Mouse (Mus musculus): ENCODE data around the gene Cops6. TPM values are rescaled to one million over a fixed set of nuclear protein-coding genes. Genes with fewer than 3 reads are reported as not detected.

The Cops6 gene
- 313 and 320 TPM in 2 replicates for polyA plus RNA-seq (2015; fragmentation: Nextera tagmentation; extraction: Ambion mirVana)

GRCm38 (mm10) chr5:138160842-138161665 lies at the start of gene Cops6:
Cops6 (plus strand) TSS chr5:138161071.
- peak within 1 kb of the TSS; percentile 78 for H3K27ac ChIP-seq (replicated peaks)
- peak within 1 kb of the TSS; percentile 83 for H3K9ac ChIP-seq
- ATAC-seq (ENCODE audit: low FRiP score, low read depth), result peak; percentile 95
- H3K4me3 ChIP-seq, result peak within 1 kb of the TSS; percentile 86
- peaks cover 20% of the 10 kb centered on the region for H3K4me1 ChIP-seq (replicated peaks)
- peaks cover 40% of the 10 kb centered on the region for H3K36me3 ChIP-seq
- peak within 1 kb of the TSS; percentile 81 for H3K4me2 ChIP-seq
- no peaks in the 10 kb centered on the region for H3K27me3 ChIP-seq
- 1% methylated on average over 42 of the region's 42 CpGs for WGBS
- no peaks in the 10 kb centered on the region for H3K9me3 ChIP-seq

- Histone ChIP-seq H3K4me2 (peak within 1 kb of the TSS; percentile 61), H3K4me3 (peak within 1 kb of the TSS; percentile 89), H3K9me3 (no peaks in the 10 kb centered on the region), H3K27ac (replicated peaks) (peak within 1 kb of the TSS; percentile 97), H3K27me3 (no peaks in the 10 kb centered on the region), H3K36me3 (peaks cover 11% of the 10 kb centered on the region; the same call in 1 of the 2 replicates), H3K9ac (peak within 1 kb of the TSS; percentile 89), H3K4me1 (replicated peaks) (peaks cover 27% of the 10 kb centered on the region)
- 7% methylated on average over 38 of the region's 38 CpGs for WGBS
- peak; percentile 97 for ATAC-seq (ENCODE audit: low FRiP score, low read depth)
These were observed 44.3 kb upstream of the Cops6 start, which contains the start of gene Zscan21 for GRCm38 (mm10) chr5:138116255-138117198. Zscan21 (plus strand) TSS chr5:138116903.

- peak overlapping the region; percentile 61 for H3K4me2 ChIP-seq
- no peaks in the 10 kb centered on the region for H3K9me3 ChIP-seq
- peaks cover 27% of the 10 kb centered on the region for H3K4me1 ChIP-seq (replicated peaks)
- no peaks in the 10 kb centered on the region for H3K27me3 ChIP-seq
- peak overlapping the region; percentile 89 for H3K4me3 ChIP-seq
- peaks cover 15% of the 10 kb centered on the region for H3K36me3 ChIP-seq
- 6% methylated on average over 16 of the region's 16 CpGs for WGBS
- ATAC-seq (ENCODE audit: low FRiP score, low read depth), result peak; percentile 60
- peak overlapping the region; percentile 97 for H3K27ac ChIP-seq (replicated peaks)
- peak overlapping the region; percentile 89 for H3K9ac ChIP-seq
These were observed 43.5 kb upstream of the Cops6 start for GRCm38 (mm10) chr5:138117199-138118015.

GRCm38 (mm10) chr5:138118041-138118440 lies 42.8 kb upstream of the Cops6 start:
- H3K27me3 ChIP-seq, result no peaks in the 10 kb centered on the region
- H3K9ac ChIP-seq, result peak overlapping the region; percentile 89
- peak overlapping the region; percentile 89 for H3K4me3 ChIP-seq
- WGBS, result 75% methylated on average over 3 of the region's 3 CpGs
- H3K9me3 ChIP-seq, result no peaks in the 10 kb centered on the region
- H3K4me1 ChIP-seq (replicated peaks), result peaks cover 27% of the 10 kb centered on the region
- no peak for ATAC-seq (ENCODE audit: low FRiP score, low read depth)
- peak overlapping the region; percentile 61 for H3K4me2 ChIP-seq
- H3K36me3 ChIP-seq, result peaks cover 17% of the 10 kb centered on the region
- H3K27ac ChIP-seq (replicated peaks), result no peak overlapping the region

GRCm38 (mm10) chr5:138132425-138133064 lies 28.3 kb upstream of the Cops6 start:
- Histone ChIP-seq H3K36me3 (peaks cover 72% of the 10 kb centered on the region), H3K4me1 (replicated peaks) (no peaks in the 10 kb centered on the region), H3K27me3 (no peaks in the 10 kb centered on the region), H3K9ac (no peak overlapping the region), H3K4me3 (no peak overlapping the region), H3K27ac (replicated peaks) (no peak overlapping the region), H3K4me2 (no peak overlapping the region), H3K9me3 (no peaks in the 10 kb centered on the region)
- no peak for ATAC-seq (ENCODE audit: low FRiP score, low read depth)
- 99% methylated on average over 5 of the region's 5 CpGs for WGBS

- Histone ChIP-seq H3K9ac (no peak overlapping the region), H3K36me3 (peaks cover 37% of the 10 kb centered on the region), H3K9me3 (no peaks in the 10 kb centered on the region), H3K4me1 (replicated peaks) (no peaks in the 10 kb centered on the region), H3K4me2 (no peak overlapping the region), H3K27ac (replicated peaks) (no peak overlapping the region), H3K27me3 (no peaks in the 10 kb centered on the region), H3K4me3 (no peak overlapping the region)
- ATAC-seq (ENCODE audit: low FRiP score, low read depth), result 0 out of 2 replicates have a peak, but pooled peaks have one; percentile 8
- 92% methylated on average over 4 of the region's 4 CpGs for WGBS
These were observed 23.6 kb upstream of the Cops6 start for GRCm38 (mm10) chr5:138137257-138137656.

- H3K36me3 ChIP-seq, result peaks cover 34% of the 10 kb centered on the region
- H3K27ac ChIP-seq (replicated peaks), result no peak overlapping the region
- 61% methylated on average over 8 of the region's 8 CpGs for WGBS
- no peak overlapping the region for H3K9ac ChIP-seq
- H3K9me3 ChIP-seq, result no peaks in the 10 kb centered on the region
- no peaks in the 10 kb centered on the region for H3K27me3 ChIP-seq
- ATAC-seq (ENCODE audit: low FRiP score, low read depth), result peak; percentile 69; the same call in 1 of the 2 replicates
- no peak overlapping the region for H3K4me2 ChIP-seq
- H3K4me3 ChIP-seq, result no peak overlapping the region
- no peaks in the 10 kb centered on the region for H3K4me1 ChIP-seq (replicated peaks)
These were observed 22.8 kb upstream of the Cops6 start for GRCm38 (mm10) chr5:138137935-138138549.

GRCm38 (mm10) chr5:138138585-138138984 lies 22.3 kb upstream of the Cops6 start:
- Histone ChIP-seq H3K36me3 (peaks cover 34% of the 10 kb centered on the region), H3K27ac (replicated peaks) (no peak overlapping the region), H3K4me1 (replicated peaks) (no peaks in the 10 kb centered on the region), H3K27me3 (no peaks in the 10 kb centered on the region), H3K9me3 (no peaks in the 10 kb centered on the region), H3K4me2 (no peak overlapping the region), H3K4me3 (no peak overlapping the region), H3K9ac (no peak overlapping the region)
- no peak for ATAC-seq (ENCODE audit: low FRiP score, low read depth)
- 90% methylated on average over 4 of the region's 4 CpGs for WGBS

GRCm38 (mm10) chr5:138154390-138154789 lies 6.5 kb upstream of the Cops6 start:
- Histone ChIP-seq H3K9ac (peak overlapping the region; percentile 87; the same call in 1 of the 2 replicates), H3K36me3 (peaks cover 27% of the 10 kb centered on the region), H3K4me1 (replicated peaks) (peaks cover 13% of the 10 kb centered on the region), H3K4me2 (peak overlapping the region; percentile 71), H3K9me3 (no peaks in the 10 kb centered on the region), H3K4me3 (peak overlapping the region; percentile 84), H3K27me3 (no peaks in the 10 kb centered on the region), H3K27ac (replicated peaks) (peak overlapping the region; percentile 95)
- whole genome bisulfite sequencing, result 92% methylated on average over 3 of the region's 3 CpGs
- ATAC-seq (ENCODE audit: low FRiP score, low read depth), result no peak

GRCm38 (mm10) chr5:138155443-138155976 lies 5.4 kb upstream of the Cops6 start, which contains the start of gene Zfp113:
Zfp113 (minus strand) TSS chr5:138155744.
- H3K27ac ChIP-seq (replicated peaks), result peak within 1 kb of the TSS; percentile 95
- H3K27me3 ChIP-seq, result no peaks in the 10 kb centered on the region
- peak; percentile 98 for ATAC-seq (ENCODE audit: low FRiP score, low read depth)
- peak within 1 kb of the TSS; percentile 71 for H3K4me2 ChIP-seq
- H3K9ac ChIP-seq, result peak within 1 kb of the TSS; percentile 87
- H3K4me1 ChIP-seq (replicated peaks), result peaks cover 17% of the 10 kb centered on the region
- peaks cover 22% of the 10 kb centered on the region for H3K36me3 ChIP-seq
- under 1% methylated on average over 31 of the region's 31 CpGs for WGBS
- H3K9me3 ChIP-seq, result no peaks in the 10 kb centered on the region
- H3K4me3 ChIP-seq, result peak within 1 kb of the TSS; percentile 84

Data from hindbrain, embryonic 15.5 days (tissue).